Mouse (Mus musculus) hindbrain, embryonic 11.5 days (tissue): ENCODE results near the gene Ndrg4. TPM values are rescaled to one million over a fixed set of nuclear protein-coding genes. Genes with fewer than 3 reads are reported as not detected.
"Not testable (repeated sequence)": the region's sequence is repeated elsewhere in the genome, so short reads cannot be mapped to it uniquely, and the experiment has no call there.

Experiments used
- ATAC-seq: fragments of 200-750 bp; cut with Nextera tagmentation; 2 replicates; pipeline ENCODE4 v1.8.0; 2017; ENCODE audit warnings: mild to moderate bottlenecking, moderate TSS enrichment, moderate library complexity; ENCODE audit not compliant: low FRiP score
- DNase-seq: peaks from one replicate; pipeline ENCODE4 v3.0.0-alpha.2; 2015; ENCODE audit warnings: low spot score
- H3K27ac ChIP-seq: fragments of 300-500 bp; sonication (generic); 2 replicates; pipeline ENCODE4 v1.5.1; 2014; ENCODE audit warnings: mild to moderate bottlenecking, low read depth, low read length
- H3K27me3 ChIP-seq: fragments of 300-500 bp; sonication (generic); 2 replicates; pipeline ENCODE4 v1.6.1; 2014; ENCODE audit warnings: mild to moderate bottlenecking, low read length, moderate library complexity, mixed read lengths; ENCODE audit not compliant: control insufficient read depth, insufficient read depth
- H3K36me3 ChIP-seq: fragments of 300-500 bp; sonication (generic); 2 replicates; pipeline ENCODE4 v1.6.1; 2014; ENCODE audit warnings: mild to moderate bottlenecking, low read length, moderate library complexity, mixed read lengths; ENCODE audit not compliant: control insufficient read depth, insufficient read depth
- H3K4me1 ChIP-seq: fragments of 300-500 bp; sonication (generic); replicated peaks from 2 replicates; pipeline ENCODE4 v1.6.1; 2014; ENCODE audit warnings: low read length, mixed read lengths; ENCODE audit not compliant: control insufficient read depth, insufficient read depth
- H3K4me2 ChIP-seq: fragments of 300-500 bp; sonication (generic); replicated peaks from 2 replicates; pipeline ENCODE4 v1.6.1; 2014; ENCODE audit warnings: mild to moderate bottlenecking, low read depth, low read length
- H3K4me3 ChIP-seq: fragments of 300-500 bp; sonication (generic); 2 replicates; pipeline ENCODE4 v1.5.1; 2014; ENCODE audit warnings: low read depth, low read length
- H3K9ac ChIP-seq: fragments of 300-500 bp; sonication (generic); 2 replicates; pipeline ENCODE4 v1.6.1; 2014; ENCODE audit warnings: low read depth, low read length
- H3K9me3 ChIP-seq: fragments of 300-500 bp; sonication (generic); 2 replicates; pipeline ENCODE4 v1.6.1; 2016; ENCODE audit warnings: low read length; ENCODE audit not compliant: control insufficient read depth
- WGBS: fragments of 180-500 bp; shearing (Covaris S2); extraction: QIAGEN DNeasy Blood & Tissue Kit; methylation state at CpG from one replicate; pipeline ENCODE4 v1.1.7; 2014; 5-methylcytosine and 5-hydroxymethylcytosine counted together
- polyA plus RNA-seq: library from polyadenylated mRNA; unstranded; fragments of >200 nt; fragmentation: Nextera tagmentation; extraction: Ambion mirVana; gene quantifications from 2 replicates; pipeline ENCODE4 v1.2.1, GENCODE M21; 2014

Ndrg4 gene
- polyA plus RNA-seq, 1 experiment from 2014 or later = 45.0 TPM

- WGBS = 59% methylated on average over 5 of the region's 5 CpGs
- no peak overlapping the region for H3K27ac ChIP-seq
- no peaks in the 10 kb centered on the region for H3K9me3 ChIP-seq
- DNase-seq (no peak), ATAC-seq (no peak)
- H3K4me1 ChIP-seq = no peaks in the 10 kb centered on the region
- H3K27me3 ChIP-seq = no peaks in the 10 kb centered on the region
- H3K4me2 ChIP-seq = no peak overlapping the region
- no peak overlapping the region for H3K4me3 ChIP-seq
- no peaks in the 10 kb centered on the region for H3K36me3 ChIP-seq
- no peak overlapping the region for H3K9ac ChIP-seq
Observed at GRCm38 (mm10) chr8:95656316-95657002, 20.3 kb upstream of the Ndrg4 start.

- no peak for DNase-seq
- no peak for ATAC-seq
- WGBS = 61% methylated on average over 2 of the region's 2 CpGs
- Histone ChIP-seq H3K27ac (no peak overlapping the region), H3K9ac (no peak overlapping the region), H3K4me1 (no peaks in the 10 kb centered on the region), H3K9me3 (no peaks in the 10 kb centered on the region), H3K27me3 (no peaks in the 10 kb centered on the region), H3K36me3 (no peaks in the 10 kb centered on the region), H3K4me2 (no peak overlapping the region), H3K4me3 (no peak overlapping the region)
Observed at GRCm38 (mm10) chr8:95657523-95657922, 19.3 kb upstream of the Ndrg4 start.

GRCm38 (mm10) chr8:95660334-95660882, 16.4 kb upstream of the Ndrg4 start:
- WGBS = 88% methylated on average over 6 of the region's 6 CpGs
- ATAC-seq (no peak), DNase-seq (no peak)
- no peaks in the 10 kb centered on the region for H3K36me3 ChIP-seq
- H3K9ac ChIP-seq = no peak overlapping the region
- no peaks in the 10 kb centered on the region for H3K4me1 ChIP-seq
- H3K9me3 ChIP-seq = no peaks in the 10 kb centered on the region
- no peak overlapping the region for H3K27ac ChIP-seq
- H3K4me3 ChIP-seq = no peak overlapping the region
- H3K27me3 ChIP-seq = no peaks in the 10 kb centered on the region
- no peak overlapping the region for H3K4me2 ChIP-seq

GRCm38 (mm10) chr8:95661085-95661484, 15.7 kb upstream of the Ndrg4 start:
- ATAC-seq = no peak
- Histone ChIP-seq H3K9me3 (no peaks in the 10 kb centered on the region), H3K4me3 (no peak overlapping the region), H3K4me1 (no peaks in the 10 kb centered on the region), H3K27ac (no peak overlapping the region), H3K27me3 (no peaks in the 10 kb centered on the region), H3K36me3 (no peaks in the 10 kb centered on the region), H3K4me2 (no peak overlapping the region), H3K9ac (no peak overlapping the region)
- 82% methylated on average over 8 of the region's 8 CpGs for WGBS
- DNase-seq = no peak

GRCm38 (mm10) chr8:95661575-95661974, 15.2 kb upstream of the Ndrg4 start:
- H3K9me3 ChIP-seq = no peaks in the 10 kb centered on the region
- ATAC-seq (no peak), DNase-seq (no peak)
- H3K4me3 ChIP-seq = no peak overlapping the region
- H3K4me2 ChIP-seq = no peak overlapping the region
- H3K9ac ChIP-seq = no peak overlapping the region
- H3K36me3 ChIP-seq = no peaks in the 10 kb centered on the region
- H3K4me1 ChIP-seq = no peaks in the 10 kb centered on the region
- 93% methylated on average over 6 of the region's 6 CpGs for WGBS
- no peak overlapping the region for H3K27ac ChIP-seq
- H3K27me3 ChIP-seq = no peaks in the 10 kb centered on the region

- no peak overlapping the region for H3K4me3 ChIP-seq
- WGBS = 87% methylated on average over 7 of the region's 7 CpGs
- DNase-seq (no peak), ATAC-seq (no peak)
- no peaks in the 10 kb centered on the region for H3K9me3 ChIP-seq
- no peak overlapping the region for H3K9ac ChIP-seq
- no peak overlapping the region for H3K27ac ChIP-seq
- H3K27me3 ChIP-seq = no peaks in the 10 kb centered on the region
- no peaks in the 10 kb centered on the region for H3K4me1 ChIP-seq
- no peak overlapping the region for H3K4me2 ChIP-seq
- H3K36me3 ChIP-seq = no peaks in the 10 kb centered on the region
Observed at GRCm38 (mm10) chr8:95662885-95663598, 13.7 kb upstream of the Ndrg4 start.

- no peaks in the 10 kb centered on the region for H3K4me1 ChIP-seq
- H3K36me3 ChIP-seq = no peaks in the 10 kb centered on the region
- no peak overlapping the region for H3K4me3 ChIP-seq
- no peaks in the 10 kb centered on the region for H3K27me3 ChIP-seq
- no peak overlapping the region for H3K9ac ChIP-seq
- H3K27ac ChIP-seq = no peak overlapping the region
- no peaks in the 10 kb centered on the region for H3K9me3 ChIP-seq
- H3K4me2 ChIP-seq = no peak overlapping the region
- no peak for DNase-seq
- 84% methylated on average over 4 of the region's 4 CpGs for WGBS
- ATAC-seq = no peak
Observed at GRCm38 (mm10) chr8:95663599-95663949, 13.2 kb upstream of the Ndrg4 start.

- H3K27ac ChIP-seq, DNase-seq, H3K9ac ChIP-seq, H3K9me3 ChIP-seq, ATAC-seq, H3K4me1 ChIP-seq, H3K4me2 ChIP-seq, H3K36me3 ChIP-seq, H3K4me3 ChIP-seq, H3K27me3 ChIP-seq: not testable (repeated sequence)
- 97% methylated on average over 11 of the region's 11 CpGs for WGBS
Observed at GRCm38 (mm10) chr8:95665813-95666452, 10.8 kb upstream of the Ndrg4 start.
